Mouse (Mus musculus) small intestine, adult 2 months (tissue): ENCODE measurements around the gene Tbxa2r.

ENCODE experiments used
- CTCF ChIP-seq: fragments of 200-500 bp; IDR thresholded peaks from 2 replicates; pipeline ENCODE4 v1.5.1; 2012; ENCODE audit warnings: low read depth, mild to moderate bottlenecking, control low read depth, inconsistent platforms, low read length, moderate library complexity, mixed read lengths; ENCODE audit not compliant: insufficient replicate concordance, insufficient read length; ENCODE audit errors: extremely low read depth
- POLR2A ChIP-seq: fragments of 200-500 bp; IDR thresholded peaks from 2 replicates; pipeline ENCODE4 v1.6.1; 2012; ENCODE audit warnings: low read depth, mild to moderate bottlenecking, control low read depth, inconsistent platforms, low read length, moderate library complexity

DNA sequence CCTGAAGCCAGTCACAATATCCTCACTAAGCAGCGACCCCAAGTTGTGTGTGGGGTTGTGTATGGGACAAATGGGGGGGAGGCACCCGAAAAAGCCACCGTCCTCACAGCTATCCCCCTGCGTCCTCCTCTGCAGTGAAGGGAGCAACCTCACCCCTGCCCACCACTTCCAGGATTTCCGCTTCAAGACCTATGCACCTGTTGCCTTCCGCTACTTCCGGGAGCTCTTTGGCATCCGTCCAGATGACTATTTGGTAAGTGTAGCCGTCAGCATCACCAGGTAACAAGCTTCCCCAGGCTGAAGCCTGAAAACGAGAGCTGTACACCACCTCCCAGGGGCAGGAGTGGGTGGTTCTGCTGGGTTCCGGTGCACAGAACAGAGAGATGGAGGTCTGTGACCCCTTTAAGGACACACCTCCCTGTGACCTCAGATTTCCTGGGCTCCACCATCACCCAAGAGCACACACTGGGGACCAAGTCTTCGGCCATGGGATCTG is 22.3 kb upstream of the Tbxa2r start:
- TF ChIP-seq CTCF: no peak
- no peak for TF ChIP-seq POLR2A
